Mouse (Mus musculus) ZHBTc4 (cell line): ENCODE data around the gene Rrbp1.

ENCODE experiments used
- DNase-seq: peaks from one replicate; pipeline ENCODE4 v3.0.0-alpha.2; 2011; ENCODE audit warnings: low read depth, low spot score

The Rrbp1 gene

DNA sequence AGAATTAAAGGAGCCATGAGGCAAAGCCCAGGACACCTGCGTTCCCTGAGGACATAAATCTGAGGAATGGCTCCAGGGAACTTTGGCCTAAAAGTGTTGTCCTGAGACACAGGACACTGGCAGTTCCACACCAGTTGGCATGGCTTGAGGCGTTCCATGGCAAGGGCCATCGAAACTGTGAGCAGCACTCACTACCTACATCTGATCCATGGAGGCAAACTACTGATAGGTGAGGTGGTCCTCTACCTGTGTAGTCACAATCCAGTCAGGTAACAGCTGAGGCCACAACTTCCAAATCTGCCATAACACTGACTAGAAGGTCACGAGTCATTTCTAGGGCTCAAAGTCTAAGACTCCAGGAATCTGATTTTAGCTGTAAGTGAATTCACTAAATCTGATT, 55.3 kb downstream of the Rrbp1 start:
- DNase-seq, result no peak

DNA sequence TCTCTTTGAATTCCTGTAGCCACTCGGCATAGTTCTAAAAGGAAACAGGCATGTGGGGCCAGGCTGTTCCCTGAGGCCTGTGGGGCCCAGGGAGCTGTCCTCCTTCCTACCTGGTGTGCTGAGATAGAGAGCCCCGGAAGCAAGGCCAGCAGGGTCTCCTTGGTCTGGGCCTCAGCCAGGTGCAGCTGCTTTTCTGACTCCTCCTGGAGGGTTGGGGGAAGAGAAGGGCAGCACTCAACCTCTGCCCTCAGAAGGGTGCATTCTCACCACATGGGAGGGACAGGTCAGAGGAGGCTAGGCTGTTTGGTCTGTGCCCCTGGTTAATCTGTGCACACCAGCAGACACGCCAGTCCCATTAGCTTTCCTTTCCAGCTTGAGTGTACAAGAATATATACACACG, 56.1 kb downstream of the Rrbp1 start:
- DNase-seq, result no peak

- no peak for DNase-seq
These were observed 57.1 kb downstream of the Rrbp1 start for GRCm38 (mm10) chr2:143953944-143954343.

- no peak for DNase-seq
These were observed 59.3 kb downstream of the Rrbp1 start for GRCm38 (mm10) chr2:143951546-143952315.

GRCm38 (mm10) chr2:143951028-143951420, 60.0 kb downstream of the Rrbp1 start:
- no peak for DNase-seq

GRCm38 (mm10) chr2:143950290-143951027, 60.6 kb downstream of the Rrbp1 start:
- no peak for DNase-seq

GRCm38 (mm10) chr2:143949217-143949616, 61.8 kb downstream of the Rrbp1 start:
- DNase-seq, result no peak

DNA sequence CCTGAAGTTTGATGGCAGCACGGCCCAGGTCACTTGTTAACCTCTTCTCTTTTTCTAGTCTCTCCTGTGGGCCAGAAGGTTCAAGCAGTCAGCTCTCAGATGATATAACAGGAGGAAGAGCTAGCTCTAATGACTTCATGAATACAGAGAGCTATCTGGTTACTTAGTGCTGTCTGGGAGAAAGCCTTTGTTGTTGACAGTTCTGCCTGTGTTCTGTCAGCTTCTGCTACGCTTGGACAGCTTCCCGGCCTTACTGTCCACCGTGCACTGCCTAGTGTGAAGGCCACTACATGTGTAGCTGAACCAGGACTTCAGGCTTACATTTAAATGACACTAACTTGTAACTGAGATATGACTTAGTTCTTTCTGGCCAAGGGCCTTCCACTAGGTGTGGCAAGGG, 62.6 kb downstream of the Rrbp1 start:
- DNase-seq, result no peak

DNA sequence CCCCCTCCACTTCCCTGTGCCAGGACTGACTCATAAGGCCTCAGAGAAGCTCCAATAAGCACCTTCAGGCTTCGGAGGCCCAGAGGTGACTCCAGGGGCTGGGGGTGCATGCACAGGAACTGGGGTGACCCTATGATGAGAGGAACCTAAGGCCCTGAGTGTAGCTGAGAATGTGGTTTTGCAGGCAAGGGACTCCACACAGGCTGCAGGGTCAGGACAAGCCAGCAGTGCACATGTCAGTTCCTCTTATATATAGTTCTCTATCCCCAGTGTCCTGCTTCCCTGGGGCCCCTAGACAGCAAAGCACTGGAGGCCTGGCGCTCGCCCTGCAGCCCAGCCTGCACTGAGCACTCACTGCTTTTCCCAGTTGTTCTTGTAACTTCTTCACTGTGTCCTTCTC, 63.1 kb downstream of the Rrbp1 start:
- DNase-seq, result no peak

GRCm38 (mm10) chr2:143946399-143946798, 64.7 kb downstream of the Rrbp1 start:
- no peak for DNase-seq

DNA sequence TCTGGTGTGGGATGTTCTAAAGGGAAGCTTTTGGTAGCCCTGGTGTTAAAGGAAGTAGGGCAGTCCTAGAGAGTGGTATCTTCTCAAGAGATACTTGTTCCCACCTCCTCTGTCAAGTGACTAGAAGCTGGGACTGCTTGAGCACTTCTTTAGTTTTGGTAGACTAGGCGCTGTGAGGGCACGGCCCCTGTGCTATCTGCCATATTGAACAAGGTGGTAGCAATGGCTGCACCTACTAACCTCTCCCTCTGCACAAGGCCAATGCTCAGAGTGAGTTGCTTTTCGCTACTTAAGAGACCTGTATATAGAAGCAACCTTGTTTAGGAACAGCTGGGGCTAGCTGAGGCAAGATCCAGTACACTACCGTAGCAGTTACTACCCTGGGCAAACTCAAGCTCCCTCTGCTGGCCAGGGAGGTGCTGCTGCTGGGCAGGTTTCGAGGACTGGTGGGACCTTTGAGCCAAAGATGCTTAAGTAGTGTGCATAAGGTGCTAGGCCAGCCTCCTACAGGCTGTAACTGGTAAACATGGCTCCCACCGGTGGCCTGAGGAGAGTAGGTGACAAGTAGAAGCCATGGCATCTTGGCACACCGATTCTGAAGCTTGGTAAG, 65.5 kb downstream of the Rrbp1 start:
- peak; percentile 61 for DNase-seq

GRCm38 (mm10) chr2:143944796-143945195, 66.3 kb downstream of the Rrbp1 start:
- DNase-seq, result no peak

DNA sequence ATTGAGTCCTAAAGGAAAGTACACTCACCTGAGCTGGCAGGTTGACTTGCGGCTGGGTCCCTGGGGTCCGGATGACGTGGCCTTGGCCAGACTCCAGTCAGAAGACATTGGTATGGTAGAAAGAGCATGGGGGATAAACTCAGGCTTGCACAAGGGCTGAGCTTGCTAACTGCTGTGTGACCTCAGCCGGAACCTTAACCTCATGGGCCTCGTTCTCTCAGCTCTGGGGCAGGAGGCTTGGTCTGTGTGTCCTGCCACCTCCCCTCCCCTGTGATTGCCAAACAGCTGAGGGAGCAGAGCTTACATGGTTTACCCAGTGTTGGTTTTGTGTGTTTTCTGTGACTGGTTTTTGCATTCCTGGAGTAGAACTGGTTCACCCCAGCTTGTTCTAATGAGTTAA, 70.7 kb downstream of the Rrbp1 start:
- peak; percentile 14 for DNase-seq

DNA sequence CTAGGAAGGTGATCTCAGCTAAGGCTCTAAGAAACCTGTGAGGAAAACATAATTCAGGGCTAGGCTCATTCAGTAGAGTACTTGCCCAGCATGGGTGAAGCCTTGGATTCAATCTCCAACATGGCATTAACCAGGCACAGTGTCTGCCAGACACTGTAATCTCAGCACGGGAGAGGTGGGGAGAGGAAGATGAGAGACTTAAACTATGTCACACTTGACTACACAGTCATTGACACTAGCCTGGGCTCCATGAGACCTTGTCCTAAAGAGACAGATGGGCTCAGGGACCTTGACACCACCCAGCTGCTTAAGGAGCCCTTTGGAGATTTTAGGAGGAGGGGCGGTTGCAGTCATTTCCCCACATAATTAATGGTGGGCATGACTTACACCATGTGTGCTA, 73.2 kb downstream of the Rrbp1 start:
- no peak for DNase-seq

DNA sequence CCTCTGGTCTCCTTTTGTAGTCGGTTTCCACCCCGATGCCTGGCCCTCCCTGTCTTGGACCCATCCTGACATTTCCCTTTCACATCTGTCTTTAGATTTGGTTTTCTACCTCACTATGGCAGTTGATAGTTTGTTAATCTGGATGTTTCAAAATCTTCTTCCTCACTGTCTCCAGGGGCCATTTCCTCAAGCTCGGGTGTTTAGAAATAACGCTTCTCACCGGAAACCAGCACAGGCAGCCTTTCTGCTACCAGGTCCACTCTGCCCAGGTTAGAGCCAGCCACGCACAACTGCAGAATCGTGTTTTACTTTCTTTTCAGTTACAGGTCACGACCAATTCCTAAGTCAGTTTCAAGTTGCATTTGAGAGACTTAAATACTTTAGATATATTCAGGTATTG, 76.6 kb downstream of the Rrbp1 start:
- no peak for DNase-seq

DNA sequence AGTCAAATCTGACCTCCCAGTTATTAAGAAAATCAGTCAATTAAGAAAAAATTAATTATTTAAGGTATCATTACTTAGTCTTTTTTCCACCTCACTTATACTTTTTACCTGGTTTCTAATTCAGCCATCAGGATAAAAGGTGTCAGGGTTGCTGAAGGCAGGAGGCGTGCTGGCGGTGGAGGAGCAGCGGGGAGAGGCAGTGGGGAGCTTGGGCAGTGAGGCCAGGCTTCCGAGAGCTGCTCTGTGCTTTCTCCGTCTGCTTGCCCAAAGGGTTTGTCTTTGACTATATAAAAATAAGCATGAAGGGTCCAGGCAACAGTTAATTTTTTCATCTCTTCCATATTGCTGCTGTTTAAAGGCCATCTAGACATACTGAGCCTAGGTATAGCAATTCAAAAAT, 77.5 kb downstream of the Rrbp1 start:
- no peak for DNase-seq

- no peak for DNase-seq
These were observed 78.7 kb downstream of the Rrbp1 start for GRCm38 (mm10) chr2:143932340-143932873.

GRCm38 (mm10) chr2:143929607-143930311, 81.3 kb downstream of the Rrbp1 start:
- no peak for DNase-seq

DNA sequence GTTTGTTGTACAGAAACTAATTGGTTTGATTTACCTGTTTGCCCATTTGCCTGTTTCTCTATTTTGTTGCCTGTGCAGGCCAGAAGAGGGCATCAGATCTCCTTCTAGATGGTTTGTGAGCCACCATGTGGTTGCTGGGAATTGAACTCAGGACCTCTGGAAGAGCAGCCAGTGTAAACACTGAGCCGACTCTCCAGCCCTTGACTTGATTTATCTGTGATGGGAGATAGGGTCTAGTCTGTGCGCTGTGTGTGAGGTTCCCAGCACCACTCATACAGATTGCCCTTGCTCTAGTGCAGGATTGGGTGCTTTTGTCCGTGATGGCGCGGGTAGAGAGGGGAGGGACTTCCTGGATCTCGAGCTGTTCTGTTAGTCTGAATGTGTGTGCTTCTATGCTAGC, 85.2 kb downstream of the Rrbp1 start:
- DNase-seq, result peak; percentile 43

DNA sequence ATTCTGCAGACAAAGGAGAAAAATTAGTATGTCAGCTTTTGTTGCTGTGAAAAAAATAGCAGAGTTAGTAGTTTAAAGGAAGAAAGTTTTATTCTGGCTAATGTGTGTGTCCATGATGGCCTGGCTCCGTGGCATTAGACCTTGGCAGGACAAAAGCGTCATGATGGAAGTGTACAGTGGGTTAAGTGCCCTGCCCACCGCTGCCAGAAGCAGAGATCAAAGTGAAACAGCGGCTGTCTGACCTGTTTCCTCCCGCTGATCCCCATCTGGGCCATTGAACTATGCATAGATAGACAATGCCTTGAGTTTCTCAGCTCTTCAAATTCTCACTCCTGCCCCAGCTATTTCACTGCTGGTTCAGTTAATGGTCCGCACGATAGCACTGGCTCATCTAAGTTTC, 87.0 kb downstream of the Rrbp1 start:
- peak; percentile 86 for DNase-seq

DNA sequence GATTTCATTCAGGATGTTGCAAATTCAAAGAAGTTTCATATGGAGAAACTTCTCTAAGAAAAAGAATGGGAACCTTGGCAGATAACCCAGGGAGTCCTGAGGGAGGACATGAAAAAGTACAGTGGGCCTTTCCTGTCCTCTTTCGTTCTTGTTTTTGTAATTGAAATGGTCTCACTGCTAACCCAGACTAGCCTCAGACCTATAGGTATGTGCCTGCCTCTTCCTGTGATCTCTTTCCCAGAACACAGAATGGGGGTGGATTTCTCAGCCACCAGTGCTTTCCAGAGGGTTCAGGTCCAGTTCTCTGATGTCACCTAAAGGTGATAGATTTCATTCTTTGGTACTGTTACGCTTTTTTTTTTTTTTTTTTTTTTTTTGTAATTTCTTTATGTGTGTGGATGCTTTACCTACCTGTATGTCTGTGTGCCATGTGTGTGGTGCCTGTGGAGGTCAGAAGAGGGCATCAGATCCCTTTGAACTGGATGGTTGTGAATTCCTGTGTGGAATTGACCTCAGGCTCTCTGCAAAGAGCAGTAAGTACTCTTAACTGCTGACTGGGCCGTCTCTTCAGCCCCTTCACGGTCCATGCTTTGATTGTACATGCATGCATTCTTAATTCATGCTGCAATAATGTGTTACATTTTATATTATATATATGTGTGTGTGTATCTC, 92.1 kb downstream of the Rrbp1 start:
- peak; percentile 51 for DNase-seq
